8 mouse cellular contexts compared by ENCODE assay signal in genomic region chr8:11554799-11555719, GRCm38 (mm10). TPM values are rescaled to one million over a fixed set of nuclear protein-coding genes. Genes with fewer than 3 reads are reported as not detected.
DNase-seq lines count a peak whose midpoint lies in the region; ATAC-seq lines count a peak whose summit lies in the region.

TSS of gene Ing1 (plus strand) at chr8:11555571.

- intact Hi-C loops in gastrocnemius, postnatal 14 days (cut with DNase I; ENCODE audit: low total_unique reads), result no loop called here
- intact Hi-C loops in left cerebral cortex, postnatal 10 days (cut with DNase I), result loop anchor here (5.0 to 10.0 kb wide), 3 partner anchors 47 to 150 kb away; partner anchors contain the start of genes 1700016D06Rik and Ankrd10

- DNase-seq in adipocyte (ENCODE audit: low spot score), result peak; percentile 94
- peak; percentile 95 for DNase-seq in embryo, embryonic 10 days (ENCODE audit: low spot score)
- peak; percentile 93 for DNase-seq in gastrocnemius, postnatal 14 days
- DNase-seq in left cerebral cortex, postnatal 10 days (ENCODE audit: extremely low spot score in 1 of 2, low spot score in 2 of 2), result peak; percentile 94 to 97
- peak; percentile 95 for DNase-seq in right cerebral cortex, postnatal 25 days
- peak; percentile 92 to 93 for DNase-seq in urinary bladder, postnatal 4 days (ENCODE audit: low spot score in 2 of 2)

- ATAC-seq in inflammation-experienced regulatory T-cells, adult 6 months, result peak; percentile 49
- ATAC-seq in megakaryocyte-erythroid progenitor cell, adult 5-6 weeks (replicated peaks; ENCODE audit: low FRiP score, low TSS enrichment, poor library complexity, severe bottlenecking), result peak; percentile 54

RNA-seq across cellular contexts. Expression of gene Ing1, which starts in this region (rescaled TPM):
- 10 to 100 TPM; 21.0 to 21.2 TPM for total RNA-seq in gastrocnemius, postnatal 14 days (2021)
- polyA plus RNA-seq in inflammation-experienced regulatory T-cells, adult 6 months (2017; shearing (Covaris generic)), result 10 to 100 TPM; 59.2 to 68.3 (median 67.9) TPM
- 10 to 100 TPM; 36.1 to 40.2 TPM for total RNA-seq in left cerebral cortex, postnatal 10 days (2021)
- 27.3 and 32.6 TPM in 2 replicates for total RNA-seq in megakaryocyte-erythroid progenitor cell, adult 5-6 weeks (2014; fragmentation: Nextera tagmentation)
- total RNA-seq in megakaryocyte-erythroid progenitor cell, adult 5-6 weeks (2017), result 48.1 and 71.3 TPM in 2 replicates

Comparison
In these comparisons a context has a peak if more than half of its experiments do, and no peak if none do; other contexts are left out.
1. Peak in every context shown above with its lines: DNase-seq and ATAC-seq.